Mouse (Mus musculus) CH12.LX (cell line): ENCODE results near the gene Bcor. TPM values are rescaled to one million over a fixed set of nuclear protein-coding genes. Genes with fewer than 3 reads are reported as not detected.

Experiments
- DNase-seq: peaks from one replicate; pipeline ENCODE4 v3.0.0-alpha.2; 2013; ENCODE audit errors: extremely low read depth
- H3K27ac ChIP-seq: 2 replicates; pipeline ENCODE4 v1.5.1; 2012; ENCODE audit warnings: low read depth, mild to moderate bottlenecking, control low read depth, moderate library complexity; ENCODE audit not compliant: insufficient read depth
- H3K27me3 ChIP-seq: replicated peaks from 2 replicates; pipeline ENCODE3; 2012; ENCODE audit warnings: inconsistent platforms
- H3K36me3 ChIP-seq, 2 experiments: replicated peaks in 1 of 2; 2 replicates each; pipeline versions ENCODE3 to v1.6.1; 2012; ENCODE audit warnings: inconsistent platforms in 1 of 2, low read length in 1 of 2, mild to moderate bottlenecking in 1 of 2, mixed read lengths in 1 of 2, moderate library complexity in 1 of 2; ENCODE audit not compliant: control insufficient read depth in 1 of 2, insufficient read depth in 1 of 2
- H3K4me1 ChIP-seq, 2 experiments: 2 replicates each; pipeline ENCODE4 v1.6.1; 2012; ENCODE audit warnings: inconsistent platforms in 1 of 2, moderate library complexity in 1 of 2; ENCODE audit not compliant: insufficient read depth in 2 of 2, control insufficient read depth in 1 of 2
- H3K4me2 ChIP-seq: 2 replicates; pipeline ENCODE4 v1.6.1; 2012; ENCODE audit warnings: low read depth, mild to moderate bottlenecking, control low read depth; ENCODE audit not compliant: poor library complexity, insufficient read depth, severe bottlenecking
- H3K4me3 ChIP-seq, 3 experiments: fragments of 150-350 bp in 1 of 3; sonication (generic) in 1 of 3; replicated peaks in 1 of 3; 2 replicates each; pipeline versions ENCODE3 to v1.5.1; 2011 to 2012; ENCODE audit warnings: low read depth in 2 of 3, low read length in 2 of 3, mild to moderate bottlenecking in 2 of 3, moderate library complexity in 2 of 3, control low read depth in 1 of 3, improper control_type of control experiment in 1 of 3, inconsistent platforms in 1 of 3, mixed read lengths in 1 of 3; ENCODE audit not compliant: poor library complexity in 1 of 3
- H3K79me2 ChIP-seq: replicated peaks from 2 replicates; pipeline ENCODE4 v1.6.1; 2012; ENCODE audit warnings: mild to moderate bottlenecking, moderate library complexity; ENCODE audit not compliant: control insufficient read depth, poor library complexity, insufficient read depth, severe bottlenecking; ENCODE audit errors: extremely low read depth
- H3K9ac ChIP-seq: 2 replicates; pipeline ENCODE4 v1.6.1; 2012; ENCODE audit warnings: low read depth, mild to moderate bottlenecking, control low read depth, moderate library complexity; ENCODE audit not compliant: insufficient read depth
- H3K9me3 ChIP-seq: replicated peaks from 2 replicates; pipeline ENCODE3; 2012; ENCODE audit warnings: low read length, inconsistent platforms, mixed read lengths
- BHLHE40 ChIP-seq: IDR thresholded peaks from 2 replicates; pipeline ENCODE4 v1.6.1; 2011; ENCODE audit warnings: mild to moderate bottlenecking, low read depth, low read length, improper control_type of control experiment
- CHD1 ChIP-seq: IDR thresholded peaks from 2 replicates; pipeline ENCODE4 v1.6.1; 2012; ENCODE audit warnings: low read depth, low read length, improper control_type of control experiment, inconsistent platforms
- ELF1 ChIP-seq: IDR thresholded peaks from 2 replicates; pipeline ENCODE4 v1.6.1; 2014; ENCODE audit warnings: low read depth, mild to moderate bottlenecking, inconsistent platforms, low read length, improper control_type of control experiment
- ETS1 ChIP-seq: conservative IDR thresholded peaks from 2 replicates; pipeline ENCODE4 v1.6.1; 2012; ENCODE audit warnings: low read depth, mild to moderate bottlenecking, inconsistent platforms, low read length, improper control_type of control experiment, moderate library complexity
- GABPA ChIP-seq: IDR thresholded peaks from 2 replicates; pipeline ENCODE4 v1.6.1; 2012; ENCODE audit warnings: low read depth, low read length, improper control_type of control experiment, inconsistent platforms; ENCODE audit not compliant: insufficient replicate concordance
- IRF4 ChIP-seq: IDR thresholded peaks from 2 replicates; pipeline ENCODE4 v1.6.1; 2014; ENCODE audit warnings: low read depth, mild to moderate bottlenecking, inconsistent platforms, low read length, improper control_type of control experiment
- JUND ChIP-seq: conservative IDR thresholded peaks from 2 replicates; pipeline ENCODE4 v1.6.1; 2011; ENCODE audit warnings: low read depth, low read length, improper control_type of control experiment
- KAT2A ChIP-seq: IDR thresholded peaks from 2 replicates; pipeline ENCODE4 v1.6.1; 2012; ENCODE audit warnings: low read length, improper control_type of control experiment, inconsistent platforms; ENCODE audit not compliant: insufficient replicate concordance
- MAX ChIP-seq: IDR thresholded peaks from 2 replicates; pipeline ENCODE4 v1.6.1; 2011; ENCODE audit warnings: low read length, improper control_type of control experiment
- MAZ ChIP-seq: IDR thresholded peaks from 2 replicates; pipeline ENCODE4 v1.6.1; 2012; ENCODE audit warnings: low read depth, mild to moderate bottlenecking, inconsistent platforms, low read length, improper control_type of control experiment, moderate library complexity
- MXI1 ChIP-seq: IDR thresholded peaks from 2 replicates; pipeline ENCODE4 v1.6.1; 2011; ENCODE audit warnings: mild to moderate bottlenecking, low read depth, low read length, improper control_type of control experiment
- NELFE ChIP-seq: IDR thresholded peaks from 2 replicates; pipeline ENCODE4 v1.6.1; 2011; ENCODE audit warnings: low read depth, low read length, improper control_type of control experiment
- NRF1 ChIP-seq: IDR thresholded peaks from 2 replicates; pipeline ENCODE4 v1.6.1; 2014; ENCODE audit warnings: low read depth, mild to moderate bottlenecking, inconsistent platforms, low read length, improper control_type of control experiment, moderate library complexity
- POLR2A ChIP-seq: IDR thresholded peaks from 2 replicates; pipeline ENCODE4 v1.6.1; 2011; ENCODE audit warnings: low read depth, mild to moderate bottlenecking, improper control_type of control experiment, low read length
- RAD21 ChIP-seq: IDR thresholded peaks from 2 replicates; pipeline ENCODE4 v1.6.1; 2011; ENCODE audit warnings: low read depth, mild to moderate bottlenecking, low read length, improper control_type of control experiment, moderate library complexity
- RCOR1 ChIP-seq: conservative IDR thresholded peaks from 2 replicates; pipeline ENCODE4 v1.6.1; 2012; ENCODE audit warnings: low read depth, mild to moderate bottlenecking, inconsistent platforms, low read length, improper control_type of control experiment
- TBP ChIP-seq: conservative IDR thresholded peaks from 2 replicates; pipeline ENCODE4 v1.6.1; 2011; ENCODE audit warnings: low read depth, low read length, improper control_type of control experiment
- TCF12 ChIP-seq: IDR thresholded peaks from 2 replicates; pipeline ENCODE4 v1.6.1; 2014; ENCODE audit warnings: low read depth, mild to moderate bottlenecking, inconsistent platforms, low read length, improper control_type of control experiment
- UBTF ChIP-seq: IDR thresholded peaks from 2 replicates; pipeline ENCODE4 v1.6.1; 2012; ENCODE audit warnings: low read depth, mild to moderate bottlenecking, inconsistent platforms, low read length, improper control_type of control experiment, moderate library complexity
- USF1 ChIP-seq: IDR thresholded peaks from 2 replicates; pipeline ENCODE4 v1.6.1; 2014; ENCODE audit warnings: low read depth, mild to moderate bottlenecking, inconsistent platforms, low read length, improper control_type of control experiment
- ZC3H11A ChIP-seq: IDR thresholded peaks from 2 replicates; pipeline ENCODE4 v1.6.1; 2012; ENCODE audit warnings: low read depth, mild to moderate bottlenecking, inconsistent platforms, low read length, improper control_type of control experiment
- ZMIZ1 ChIP-seq: IDR thresholded peaks from 2 replicates; pipeline ENCODE4 v1.6.1; 2012; ENCODE audit warnings: low read depth, mild to moderate bottlenecking, inconsistent platforms, low read length, improper control_type of control experiment
- ZNF384 ChIP-seq: IDR thresholded peaks from 2 replicates; pipeline ENCODE4 v1.6.1; 2012; ENCODE audit warnings: low read depth, low read length, improper control_type of control experiment, inconsistent platforms
- dilution Hi-C: fragments of 300-500 bp; cut with MboI; formaldehyde crosslinking; loops from 2 replicates; pipeline ENCODE4 v1.14.3; 2020; ENCODE audit warnings: low sequenced_read_pairs; ENCODE audit not compliant: extremely low pct_unique_long_range_greater_than_20kb, extremely low pct_ligation_motif_present
- in situ Hi-C: fragments of 300-500 bp; cut with MboI; formaldehyde crosslinking; loops from 3 replicates; pipeline ENCODE4 v1.14.3; 2019; ENCODE audit warnings: low sequenced_read_pairs, low pct_ligation_motif_present, low pct_unique_long_range_greater_than_20kb, mixed read lengths
- polyA plus RNA-seq: library from polyadenylated mRNA; unstranded; fragments of >175 nt; gene quantifications from 2 replicates; pipeline ENCODE4 v1.2.1, GENCODE M21; 2012; ENCODE audit warnings: low read depth; ENCODE audit not compliant: insufficient read length
- total RNA-seq, 2 experiments: library from RNA; depleted of rRNA; stranded (reverse); fragments of 300-350 nt in 1 of 2; fragments of >200 nt in 1 of 2; gene quantifications; 2 replicates each; pipeline ENCODE4 v1.2.3; 2012 to 2014

The Bcor gene
- total RNA-seq (2012; rRNA removed): 40.0 and 41.1 TPM in 2 replicates
- 14.3 and 14.6 TPM in 2 replicates for total RNA-seq (2014; rRNA removed)
- polyA plus RNA-seq: 29.6 and 33.8 TPM in 2 replicates

DNA sequence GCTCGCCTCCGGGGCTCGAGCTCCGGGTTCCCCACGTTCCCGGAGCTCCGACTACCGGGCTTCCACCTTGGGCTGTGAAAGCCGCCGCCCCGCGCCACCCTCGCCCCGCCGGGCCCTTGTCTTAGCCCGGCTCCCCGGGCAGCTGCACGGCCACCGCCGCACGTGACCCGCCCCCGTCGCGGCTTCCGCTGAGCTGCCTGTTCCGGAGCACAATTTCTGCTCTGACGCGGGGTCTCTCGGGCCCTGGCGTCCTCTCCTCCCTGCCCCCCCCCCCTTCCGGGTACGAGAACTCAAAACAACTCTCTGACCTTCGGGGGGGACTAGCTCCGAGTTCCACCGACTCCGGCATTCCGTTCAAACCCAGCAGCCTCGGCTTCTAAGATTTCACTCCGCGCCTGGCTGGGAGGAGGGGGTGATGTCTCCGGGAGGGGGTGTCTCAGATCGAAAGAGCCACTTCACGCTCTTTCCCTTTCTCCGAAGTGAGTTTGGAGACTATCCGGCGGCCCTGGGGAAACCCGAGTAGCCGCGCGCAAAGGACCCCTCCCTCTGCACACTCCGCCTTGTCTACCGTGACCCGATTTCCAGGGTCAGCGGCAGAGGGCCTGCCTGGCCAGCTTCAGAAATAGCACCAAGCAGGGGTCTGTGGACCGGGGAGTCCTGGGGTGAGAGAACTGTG lies at the start of gene Bcor:
Gene Bcor, minus strand, starts transcription at position 375 of the 676 bp plus-strand sequence.
- dilution Hi-C loops: no loop called here
- H3K79me2 ChIP-seq: no peaks in the 10 kb centered on the region
- peak within 1 kb of the TSS; percentile 23 to 75 (median 36) for H3K4me3 ChIP-seq
- DNase-seq: peak; percentile 18
- H3K4me2 ChIP-seq: peak within 1 kb of the TSS; percentile 41
- no peaks in the 10 kb centered on the region for H3K36me3 ChIP-seq
- peaks cover 0 to 13% of the 10 kb centered on the region in 2 experiments; a peak in 3 of 4 replicates for H3K4me1 ChIP-seq
- peak within 1 kb of the TSS; percentile 27; the same call in 1 of the 2 replicates for H3K27ac ChIP-seq
- H3K9ac ChIP-seq: peak within 1 kb of the TSS; percentile 90
- H3K27me3 ChIP-seq: no peaks in the 10 kb centered on the region
- in situ Hi-C loops: no loop called here
- peaks cover 4% of the 10 kb centered on the region for H3K9me3 ChIP-seq
- TF ChIP-seq ZMIZ1 (no peak), USF1 (peak; percentile 54), JUND (no peak), ELF1 (peak; percentile 63), MAZ (no peak), ZC3H11A (no peak), UBTF (peak; percentile 23; the same call in 1 of the 2 replicates), IRF4 (peak; percentile 45; the same call in 1 of the 2 replicates), BHLHE40 (peak; percentile 94), POLR2A (no peak; the same call in 1 of the 2 replicates)

DNA sequence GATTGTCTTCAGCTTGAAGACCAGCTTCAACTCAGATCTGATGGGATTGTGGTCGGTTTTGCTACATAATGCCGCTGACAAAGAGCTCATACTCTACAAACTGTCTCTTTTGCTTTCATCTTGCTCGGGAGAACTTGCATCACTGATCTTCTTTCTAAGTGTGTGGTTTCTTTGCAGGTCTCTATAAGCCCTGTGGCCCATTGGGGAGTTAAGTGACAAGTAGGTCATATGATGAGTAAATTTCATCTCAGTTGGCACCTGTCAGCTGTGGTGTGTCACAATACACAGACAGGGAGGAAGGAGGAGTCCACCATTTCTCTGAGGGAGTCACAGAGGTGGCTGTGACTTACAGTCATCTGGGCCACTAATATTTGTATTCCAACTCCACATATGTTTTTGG lies 42.8 kb upstream of the Bcor start:
- no peak overlapping the region for H3K27ac ChIP-seq

More for the DNA sequence above, 42.8 kb upstream of the Bcor start:
- no peaks in the 10 kb centered on the region for H3K9me3 ChIP-seq
- H3K9ac ChIP-seq: no peak overlapping the region
- TF ChIP-seq RAD21 (no peak), ZNF384 (no peak), ZMIZ1 (no peak), IRF4 (no peak), MAX (no peak), TBP (no peak), GABPA (no peak), ETS1 (no peak), KAT2A (no peak), CHD1 (no peak), TCF12 (no peak), MXI1 (no peak), NRF1 (no peak), BHLHE40 (no peak), POLR2A (no peak), ZC3H11A (no peak), NELFE (no peak), RCOR1 (no peak), UBTF (no peak)
- H3K4me2 ChIP-seq: no peak overlapping the region
- in situ Hi-C loops (no loop called here), dilution Hi-C loops (no loop called here)
- no peaks in the 10 kb centered on the region for H3K27me3 ChIP-seq
- H3K36me3 ChIP-seq: no peaks in the 10 kb centered on the region
- no peak overlapping the region for H3K4me3 ChIP-seq
- no peak for DNase-seq
- H3K79me2 ChIP-seq: no peaks in the 10 kb centered on the region
- no peaks in the 10 kb centered on the region for H3K4me1 ChIP-seq
